Mouse (Mus musculus) natural killer cell, adult 2 months (primary cell): ENCODE data around the gene Ccdc62.
A peak's percentile ranks its signal among the peaks of the same experiment; 100 is the strongest.

Source experiments
- DNase-seq, 2 experiments: peaks; one replicate each; pipeline ENCODE4 v3.0.0; 2022; ENCODE audit warnings: low spot score in 2 of 2

Ccdc62 gene

GRCm38 (mm10) chr5:123930508-123930989 is at the start of gene Ccdc62:
Gene Ccdc62, plus strand, starts transcription at chr5:123930679.
- DNase-seq, result peak; percentile 88 to 92

GRCm38 (mm10) chr5:123880778-123881177 is 49.7 kb upstream of the Ccdc62 start:
- no peak for DNase-seq

- no peak for DNase-seq
Measured at GRCm38 (mm10) chr5:123883891-123884290, 46.6 kb upstream of the Ccdc62 start.

- no peak for DNase-seq
Measured at GRCm38 (mm10) chr5:123884332-123884731, 46.1 kb upstream of the Ccdc62 start.

GRCm38 (mm10) chr5:123886365-123886764 is 44.1 kb upstream of the Ccdc62 start:
- DNase-seq, result no peak

- DNase-seq, result no peak
Measured at GRCm38 (mm10) chr5:123890312-123890711, 40.2 kb upstream of the Ccdc62 start.

GRCm38 (mm10) chr5:123890987-123891386 is 39.5 kb upstream of the Ccdc62 start:
- no peak for DNase-seq

- DNase-seq, result peak; percentile 51 to 68
Measured at GRCm38 (mm10) chr5:123891669-123892068, 38.8 kb upstream of the Ccdc62 start.

- DNase-seq, result no peak
Measured at GRCm38 (mm10) chr5:123893520-123893919, 37.0 kb upstream of the Ccdc62 start.

- DNase-seq, result no peak
Measured at GRCm38 (mm10) chr5:123896395-123896794, 34.1 kb upstream of the Ccdc62 start.

- DNase-seq, result peak in 1 of 2 experiments; percentile 21
Measured at GRCm38 (mm10) chr5:123897352-123897751, 33.1 kb upstream of the Ccdc62 start.

- no peak for DNase-seq
Measured at GRCm38 (mm10) chr5:123904059-123904672, 26.3 kb upstream of the Ccdc62 start.

GRCm38 (mm10) chr5:123906146-123906975 is 24.1 kb upstream of the Ccdc62 start:
- no peak for DNase-seq

- DNase-seq, result peak; percentile 99
Measured at GRCm38 (mm10) chr5:123906976-123907630, 23.4 kb upstream of the Ccdc62 start, which contains the start of gene Denr. Gene Denr, plus strand, starts transcription at chr5:123907175.

- DNase-seq, result no peak
Measured at GRCm38 (mm10) chr5:123907631-123907977, 22.9 kb upstream of the Ccdc62 start.

GRCm38 (mm10) chr5:123914852-123915251 is 15.6 kb upstream of the Ccdc62 start:
- peak; percentile 30 to 31 for DNase-seq

GRCm38 (mm10) chr5:123922112-123922511 is 8.4 kb upstream of the Ccdc62 start:
- no peak for DNase-seq

GRCm38 (mm10) chr5:123927118-123927517 is 3.4 kb upstream of the Ccdc62 start, which contains the start of gene Gm43518:
Gene Gm43518, plus strand, starts transcription at chr5:123927418.
- DNase-seq, result no peak

- no peak for DNase-seq
Measured at GRCm38 (mm10) chr5:123931131-123931530, 652 bp downstream of the Ccdc62 start.

GRCm38 (mm10) chr5:123932927-123933326 is 2.4 kb downstream of the Ccdc62 start:
- no peak for DNase-seq

- no peak for DNase-seq
Measured at GRCm38 (mm10) chr5:123933556-123933955, 3.1 kb downstream of the Ccdc62 start.

GRCm38 (mm10) chr5:123933957-123934591 is 3.6 kb downstream of the Ccdc62 start:
- DNase-seq, result no peak
